Mouse (Mus musculus): ENCODE results near the gene Ttc30a1. TPM values are rescaled to one million over a fixed set of nuclear protein-coding genes. Genes with fewer than 3 reads are reported as not detected.

The Ttc30a1 gene
- total RNA-seq (2021): 1 to 10 TPM; 3.4 to 4.0 TPM
- long read RNA-seq, transcript Ttc30a1-201 (1 exons, 3,721 nt): major isoform, 5 of 5 reads
- long read RNA-seq, partial matches to known transcripts: 0 of 5 reads
- long read RNA-seq, other reads (novel, unspliced or antisense): 0 of 5 reads

DNA sequence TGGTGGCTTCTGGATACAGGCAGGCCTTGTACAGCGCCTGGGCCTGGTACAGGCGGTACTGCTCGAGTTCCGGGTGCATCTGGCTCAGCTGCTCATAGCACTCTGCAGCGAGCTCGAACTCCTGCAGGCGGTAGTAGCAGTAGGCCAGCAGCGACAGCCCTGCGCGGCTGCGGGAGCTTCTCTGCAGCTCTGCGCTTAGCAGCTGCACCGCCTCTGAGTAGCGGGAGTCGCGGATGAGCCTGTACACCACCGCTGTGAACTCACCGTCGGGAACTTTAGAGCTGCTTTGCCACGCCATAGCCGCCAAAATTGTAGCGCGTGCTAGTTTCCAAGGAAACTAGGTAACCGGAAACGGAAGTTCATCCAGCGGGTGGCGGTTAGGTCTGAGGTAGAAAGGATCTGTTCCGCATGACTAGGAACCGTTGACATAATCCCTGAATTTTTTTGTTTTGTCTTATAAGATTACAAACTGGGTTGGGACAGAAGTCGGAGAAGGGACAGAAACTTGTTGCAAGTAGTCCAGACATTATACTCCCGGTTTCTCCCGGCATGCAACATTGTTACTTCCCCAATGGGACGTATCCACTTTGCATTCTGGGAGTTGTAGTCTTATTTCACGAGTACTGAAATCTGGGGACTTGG is at the start of gene Ttc30a1:
Gene Ttc30a1, minus strand, starts transcription at position 528 of the 642 bp plus-strand sequence.
- peak; percentile 77 to 78 for DNase-seq (ENCODE audit: low spot score in 2 of 2)

DNA sequence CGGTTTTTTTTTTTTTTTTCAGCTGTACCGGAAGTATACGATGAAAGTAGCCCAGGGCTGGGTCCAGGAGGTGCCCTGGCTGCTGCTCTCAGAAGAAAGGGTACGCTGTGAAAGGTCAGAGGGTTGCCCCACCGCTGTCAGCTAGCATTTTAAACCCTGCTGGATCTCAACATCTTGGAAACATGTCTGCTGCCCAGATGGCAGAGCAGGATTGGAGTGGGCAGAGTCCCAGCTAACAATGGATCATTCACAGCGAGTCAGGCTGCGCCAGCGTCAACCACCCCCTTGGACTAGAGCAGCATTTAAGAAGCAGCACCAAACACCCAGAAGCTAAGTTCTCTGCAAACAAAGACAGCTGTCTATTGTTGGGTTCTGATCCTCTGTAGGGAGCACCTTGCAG is 48.3 kb upstream of the Ttc30a1 start:
- peak; percentile 73 to 75 for DNase-seq (ENCODE audit: low spot score in 2 of 2)

DNA sequence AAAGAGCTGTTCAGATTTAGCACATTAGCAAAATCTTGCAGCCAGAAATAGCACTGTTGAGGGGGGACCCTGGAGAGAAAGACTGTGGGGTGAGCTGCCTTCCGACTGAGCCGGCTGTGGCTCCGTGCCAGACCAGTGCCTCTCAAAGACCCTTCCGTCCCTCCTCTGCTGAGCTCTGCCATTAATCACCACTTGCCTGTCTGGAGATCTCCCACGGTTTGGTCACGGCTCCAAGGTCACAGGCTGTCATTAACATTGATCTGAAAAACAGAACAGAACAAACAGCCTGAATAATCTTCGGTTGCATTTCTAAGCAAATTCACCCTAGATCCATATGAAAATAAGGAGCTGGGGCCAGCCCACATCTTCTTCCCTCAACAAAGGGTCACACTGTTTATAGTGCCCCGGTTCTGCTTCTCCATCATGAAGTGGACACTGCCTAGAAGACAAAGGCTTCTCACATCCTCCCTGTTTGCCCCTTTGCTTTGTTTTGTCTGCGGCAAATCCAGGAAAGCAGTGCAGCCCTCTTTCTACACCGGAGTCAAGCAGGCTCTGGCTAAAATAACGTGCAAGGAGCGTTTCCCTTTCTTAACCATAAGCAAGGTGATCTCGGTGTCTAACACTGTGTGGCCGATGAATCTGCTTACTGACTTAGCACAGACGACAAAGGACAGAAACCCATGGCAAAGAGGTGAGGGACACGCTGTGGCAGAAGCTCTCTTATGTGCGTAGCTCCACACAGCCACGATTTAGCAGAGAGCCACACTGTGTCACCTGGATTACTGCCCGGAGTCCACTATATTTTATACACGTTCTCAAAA is 47.5 kb upstream of the Ttc30a1 start:
- DNase-seq (ENCODE audit: low spot score in 2 of 2): peak; percentile 48 to 63

DNA sequence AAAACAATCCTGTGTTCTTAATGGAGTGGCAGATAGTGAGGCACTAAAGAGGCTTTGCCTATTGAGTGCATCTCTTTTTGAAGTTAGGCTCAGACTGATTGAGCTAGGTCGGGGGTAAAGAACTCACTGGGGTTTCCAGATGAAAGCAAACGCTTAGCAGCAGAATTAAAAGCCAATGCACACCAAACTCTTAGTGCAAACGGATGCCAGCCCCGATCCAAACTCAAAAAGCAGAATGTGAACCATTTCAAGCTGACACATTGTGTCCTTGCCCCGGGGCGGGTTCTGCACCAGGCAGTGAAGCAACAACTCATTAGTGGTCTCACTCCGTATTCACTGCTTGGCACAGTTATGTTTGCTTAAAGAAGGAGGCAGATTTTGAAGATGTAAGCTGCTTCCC is 35.1 kb upstream of the Ttc30a1 start:
- peak in 1 of 2 experiments; percentile 23 for DNase-seq (ENCODE audit: low spot score in 2 of 2)

DNA sequence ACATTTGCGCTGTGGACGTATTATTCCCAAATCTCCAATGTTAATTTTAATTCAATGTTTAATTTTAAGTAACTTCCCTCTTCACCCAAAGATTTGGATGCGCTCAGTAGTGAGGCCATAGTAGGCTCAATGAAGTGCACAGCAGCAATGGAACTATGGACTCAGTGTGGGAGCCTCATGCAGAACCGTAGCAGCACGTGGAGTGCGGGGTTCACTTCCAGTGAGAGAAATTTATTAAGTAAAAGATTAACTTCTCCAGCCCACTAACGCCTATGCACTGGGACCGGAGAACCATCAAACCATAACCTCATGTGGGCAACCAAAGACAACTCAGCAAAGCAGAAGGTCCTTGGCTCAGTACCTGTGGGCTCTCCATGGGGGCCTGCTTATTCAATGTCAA is 34.4 kb upstream of the Ttc30a1 start:
- DNase-seq (ENCODE audit: low spot score in 2 of 2): no peak

DNA sequence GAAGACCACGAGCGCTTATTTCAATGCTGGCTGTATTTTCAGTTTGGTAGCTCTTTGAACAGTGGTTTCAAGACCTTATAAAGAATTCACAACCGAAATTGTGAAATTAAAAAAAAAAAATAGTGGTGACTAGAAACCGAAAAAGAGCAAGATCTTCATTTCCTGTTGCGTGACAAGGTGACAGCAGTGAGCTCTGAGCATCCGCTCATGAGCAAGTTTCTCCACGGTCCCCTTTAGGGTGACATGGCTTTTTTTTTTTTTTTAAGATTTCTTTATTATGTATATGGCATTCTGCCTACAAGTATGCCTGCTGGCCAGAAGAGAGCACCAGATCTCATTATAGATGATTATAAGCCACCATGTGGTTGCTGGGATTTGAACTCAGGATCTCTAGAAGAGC is 33.7 kb upstream of the Ttc30a1 start:
- no peak for DNase-seq (ENCODE audit: low spot score in 2 of 2)

DNA sequence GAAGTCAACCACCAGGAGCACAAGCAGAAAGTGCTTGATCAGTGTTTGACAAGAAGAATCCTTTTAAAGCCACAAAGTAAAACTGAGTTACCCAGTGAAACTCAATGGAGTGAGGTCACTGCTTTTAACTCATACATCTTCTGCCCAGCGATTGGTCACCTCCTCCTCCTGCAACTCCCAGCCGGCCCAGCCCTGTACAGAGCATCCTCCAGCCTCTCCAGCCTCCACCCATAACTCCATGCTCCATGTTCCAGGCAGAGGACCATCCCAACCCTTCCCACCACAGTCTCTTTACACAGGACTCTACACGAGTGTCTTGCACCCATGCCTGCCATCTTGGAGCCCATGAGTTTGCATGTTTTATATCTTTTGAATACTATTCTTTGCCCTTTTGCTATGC is 32.9 kb upstream of the Ttc30a1 start:
- no peak for DNase-seq (ENCODE audit: low spot score in 2 of 2)

DNA sequence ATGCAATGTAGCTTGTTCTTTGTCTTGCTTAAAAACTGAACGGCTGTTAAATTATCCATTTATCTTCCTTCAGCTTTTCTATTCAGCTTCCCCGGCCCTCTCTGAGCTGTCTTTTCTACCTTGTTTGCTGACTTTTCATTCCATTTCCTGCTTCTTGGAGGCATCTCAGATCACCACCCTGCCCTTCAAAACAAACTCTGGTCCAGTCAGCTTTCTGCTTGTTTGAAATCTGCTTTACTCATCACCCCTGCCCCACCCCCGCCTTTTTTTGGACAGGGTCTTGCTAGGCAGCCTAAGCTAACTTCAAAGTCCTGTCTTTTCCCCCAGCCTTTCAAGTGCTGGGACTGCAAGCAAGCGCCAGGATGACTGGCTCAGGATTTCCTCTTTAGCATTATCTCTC is 24.4 kb upstream of the Ttc30a1 start:
- DNase-seq (ENCODE audit: low spot score in 2 of 2): no peak

DNA sequence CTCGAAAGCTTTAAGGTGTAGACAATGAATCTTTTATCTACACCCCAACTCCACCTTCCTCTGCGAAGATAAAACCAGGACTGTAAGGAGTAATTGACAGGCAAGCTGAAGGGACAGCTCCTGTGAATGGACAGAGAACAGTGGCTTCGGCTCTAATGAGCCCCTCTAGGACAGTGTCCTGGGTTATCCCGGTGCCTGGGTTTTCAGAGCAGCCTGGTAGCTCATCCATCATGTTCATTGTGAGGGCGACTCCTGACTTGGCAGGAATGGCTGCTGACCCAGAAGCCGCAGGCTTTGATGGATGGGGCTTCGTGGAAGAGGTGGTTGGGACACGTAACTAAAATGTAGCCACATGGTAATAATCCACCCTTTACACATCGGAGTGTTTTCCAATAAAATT is 21.1 kb upstream of the Ttc30a1 start:
- no peak for DNase-seq (ENCODE audit: low spot score in 2 of 2)

DNA sequence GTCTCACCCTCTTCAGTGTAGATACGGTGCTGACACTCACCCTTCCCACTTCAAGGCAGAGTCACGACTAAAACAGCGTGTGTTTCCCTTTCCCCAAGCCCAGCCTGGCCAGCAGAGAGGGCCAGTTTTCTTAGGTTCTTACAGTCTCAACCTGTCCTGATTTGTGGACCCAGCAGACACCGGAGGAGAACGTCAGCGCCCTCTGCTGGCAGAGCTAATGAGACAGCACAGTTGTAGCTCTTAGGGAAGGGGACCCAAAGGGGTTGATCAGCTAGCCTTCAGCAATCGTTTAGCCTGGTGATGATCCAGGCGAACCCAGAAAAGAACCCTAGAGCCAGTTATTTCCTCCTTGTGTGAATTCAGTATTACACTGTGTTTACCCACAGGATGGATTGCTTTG is 19.6 kb upstream of the Ttc30a1 start:
- DNase-seq (ENCODE audit: low spot score in 2 of 2): peak; percentile 70 to 73

DNA sequence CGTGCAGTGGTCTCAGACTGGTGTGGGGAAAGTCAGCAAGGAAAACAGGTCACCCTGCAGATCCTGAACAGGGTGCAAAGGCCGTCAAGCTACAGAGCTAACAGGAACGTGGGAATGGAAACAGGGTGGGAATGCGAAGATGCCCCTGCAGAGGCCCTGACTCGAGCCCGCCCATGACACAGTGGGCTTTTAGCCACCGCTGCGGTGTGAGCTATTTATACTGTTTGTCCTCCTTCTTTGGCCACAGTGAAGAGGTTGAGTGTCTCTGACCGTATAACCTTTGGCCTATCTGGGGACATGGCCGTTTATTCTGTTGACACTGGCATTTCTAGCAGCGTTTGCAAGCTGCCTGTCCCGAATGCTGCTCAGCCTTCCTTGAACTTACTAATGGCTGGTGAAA is 17.9 kb upstream of the Ttc30a1 start:
- no peak for DNase-seq (ENCODE audit: low spot score in 2 of 2)

DNA sequence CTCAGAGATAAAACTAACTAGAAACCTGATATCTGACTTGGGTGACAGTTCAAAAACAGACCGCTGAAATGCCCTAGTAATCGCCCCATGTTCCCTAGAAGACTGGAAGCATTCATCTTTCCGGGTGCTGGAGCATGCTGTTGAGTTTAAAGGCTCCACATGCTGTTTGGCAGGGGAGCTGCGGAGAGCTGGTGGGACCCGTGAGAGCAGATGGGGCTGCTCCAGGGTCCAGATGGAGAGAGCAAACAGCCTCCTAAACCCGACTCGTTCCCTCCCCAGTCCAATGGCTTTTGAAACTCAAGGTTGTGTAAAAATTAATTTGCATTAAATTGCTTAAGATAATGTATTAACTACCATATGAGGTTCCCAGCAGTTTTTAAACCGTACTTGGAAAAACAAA is 16.9 kb upstream of the Ttc30a1 start:
- DNase-seq (ENCODE audit: low spot score in 2 of 2): peak; percentile 49 to 55

DNA sequence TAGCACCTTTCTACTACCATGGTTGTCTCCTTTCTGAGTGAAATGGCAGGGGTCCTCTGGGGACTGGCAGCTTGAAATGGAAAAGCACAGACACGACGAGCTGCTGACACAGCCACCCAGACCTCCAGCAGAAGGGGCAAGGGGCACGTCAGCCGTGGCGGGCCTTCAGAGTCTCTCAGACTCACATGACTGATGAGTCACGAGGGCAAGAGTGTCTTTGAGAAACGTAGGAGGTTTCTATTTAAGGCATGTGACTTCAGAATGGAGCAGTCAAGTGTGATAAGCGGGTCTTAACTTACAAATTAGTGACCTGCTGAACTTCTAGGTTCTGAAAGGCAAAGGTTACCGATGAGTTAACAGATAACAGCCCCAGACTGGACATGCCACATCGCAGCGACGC is 16.0 kb upstream of the Ttc30a1 start:
- no peak for DNase-seq (ENCODE audit: low spot score in 2 of 2)

DNA sequence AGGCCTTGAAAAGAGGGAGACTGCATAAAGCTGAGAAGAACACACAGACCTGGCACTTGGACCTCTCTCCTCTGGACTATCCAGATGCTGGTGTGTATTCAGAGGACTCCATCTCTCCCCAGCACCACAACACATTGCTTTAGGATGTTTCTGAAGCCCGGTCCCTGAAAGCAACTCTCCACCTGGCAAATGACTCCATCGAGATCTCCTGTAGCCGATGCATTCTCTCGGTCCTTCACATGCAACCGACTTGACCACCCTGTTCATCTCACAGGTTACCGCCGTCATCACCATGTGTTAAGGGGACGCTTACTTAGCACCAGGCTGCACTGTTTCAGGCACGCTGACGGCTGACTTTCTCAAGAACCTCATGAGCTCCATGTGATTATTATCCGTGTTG is 13.1 kb upstream of the Ttc30a1 start:
- DNase-seq (ENCODE audit: low spot score in 2 of 2): no peak

DNA sequence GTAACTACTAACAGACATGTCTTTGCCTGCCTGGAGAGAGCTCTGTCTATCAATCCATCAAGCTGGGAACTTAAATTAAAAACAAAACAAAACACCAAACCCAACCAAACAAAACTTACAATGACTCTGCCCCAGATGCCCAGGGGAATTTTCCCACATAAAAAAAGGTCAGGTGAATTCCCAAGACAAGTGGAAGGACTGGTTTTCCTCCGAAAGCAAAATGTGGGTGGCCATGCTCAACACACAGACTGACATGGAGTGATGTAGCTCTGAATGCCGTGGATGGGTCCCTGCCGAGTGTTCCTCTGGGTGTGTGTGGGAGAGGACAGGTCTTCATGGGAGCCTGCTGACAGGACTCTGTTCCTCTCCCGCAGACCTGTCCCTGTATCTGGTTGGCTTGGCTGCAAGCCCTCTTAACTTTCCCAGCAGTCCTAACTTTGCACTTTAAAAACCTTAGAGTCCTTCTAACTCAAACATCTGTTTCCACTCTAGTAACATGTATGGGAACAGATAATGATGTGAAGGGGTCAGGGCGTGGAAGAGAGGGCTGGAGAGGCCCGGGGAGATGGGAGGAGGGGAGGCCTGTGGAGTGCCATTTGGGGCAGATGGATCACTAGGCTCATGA is 9.9 kb upstream of the Ttc30a1 start:
- DNase-seq (ENCODE audit: low spot score in 2 of 2): no peak

DNA sequence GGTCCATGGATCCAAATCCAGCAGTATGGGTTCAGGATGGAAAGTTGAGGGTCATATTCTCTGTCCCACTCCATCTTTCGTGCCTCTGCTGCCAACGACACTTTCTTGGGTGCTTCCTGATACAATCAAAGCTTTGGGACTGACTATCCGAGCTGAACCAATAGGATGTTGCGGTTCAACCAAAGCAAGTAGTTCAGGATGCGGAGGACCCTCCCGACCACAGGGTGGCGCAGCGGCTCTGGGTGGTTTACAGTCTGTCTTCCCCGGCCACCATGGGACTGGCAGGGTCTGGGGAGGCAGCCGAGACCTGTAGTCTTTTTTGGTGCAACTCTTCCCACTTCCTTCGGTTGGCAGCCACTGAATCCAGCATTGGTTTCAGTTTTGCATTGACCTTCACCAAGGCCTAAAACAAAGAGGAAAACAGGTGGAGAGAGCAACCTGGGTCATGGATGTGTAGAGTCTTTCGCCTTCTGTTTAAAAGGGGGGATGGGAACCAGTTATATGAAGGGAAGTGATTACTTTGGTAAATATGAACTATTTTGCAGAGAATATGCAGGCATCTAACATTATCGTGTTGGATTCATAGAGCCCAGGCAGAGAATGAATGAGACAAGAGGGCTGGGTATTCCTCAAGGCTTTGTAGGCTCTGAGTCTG is 9.2 kb upstream of the Ttc30a1 start:
- DNase-seq (ENCODE audit: low spot score in 2 of 2): peak; percentile 78 to 83

DNA sequence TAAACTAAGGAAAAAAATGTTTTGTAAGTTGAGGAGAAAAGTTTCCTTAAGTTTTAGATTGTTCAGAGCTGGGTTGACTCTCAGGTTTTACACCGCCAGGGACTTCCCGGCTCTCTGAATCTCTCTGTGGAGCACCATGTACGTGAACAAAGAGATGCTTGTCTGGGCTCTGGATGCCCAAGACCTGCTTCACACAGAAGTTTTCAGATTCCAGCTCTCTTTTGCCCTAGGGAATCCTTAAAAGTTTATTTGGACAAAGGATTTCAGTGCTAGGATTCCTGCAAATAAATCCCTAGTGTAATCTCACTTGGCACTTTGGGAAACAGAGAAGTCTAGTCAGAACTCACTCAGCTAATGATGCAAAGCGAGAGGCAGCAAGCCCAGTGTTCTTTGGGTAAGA is 7.9 kb upstream of the Ttc30a1 start:
- no peak for DNase-seq (ENCODE audit: low spot score in 2 of 2)

DNA sequence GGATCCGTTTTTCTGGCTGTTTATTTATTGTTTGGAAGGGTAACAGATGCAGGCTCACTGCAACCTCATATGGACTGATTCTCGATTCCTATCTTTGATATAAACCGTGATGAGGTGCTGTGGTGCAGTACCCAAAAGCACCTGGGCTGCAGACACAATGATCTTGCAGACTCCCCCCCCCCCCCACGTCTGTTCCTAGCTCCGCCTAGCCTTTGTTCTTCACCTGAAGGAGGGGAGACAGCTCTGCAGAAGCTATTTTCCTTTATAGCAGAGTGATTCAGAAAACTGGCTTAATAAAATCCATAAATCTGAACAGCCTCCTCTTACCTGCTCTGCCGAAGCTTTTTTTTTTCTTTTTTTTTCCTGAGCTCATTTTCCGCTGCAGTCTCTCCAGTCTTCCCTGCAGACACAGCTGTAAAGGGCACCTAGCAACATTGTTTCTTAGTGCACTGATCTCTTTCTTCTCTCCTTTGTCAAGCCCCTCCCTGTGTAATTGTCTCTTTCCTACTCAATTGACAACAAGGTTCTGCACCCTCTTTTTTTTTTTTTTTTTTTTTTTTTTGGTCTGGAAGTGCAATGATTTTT is 7.1 kb upstream of the Ttc30a1 start:
- no peak for DNase-seq (ENCODE audit: low spot score in 2 of 2)

DNA sequence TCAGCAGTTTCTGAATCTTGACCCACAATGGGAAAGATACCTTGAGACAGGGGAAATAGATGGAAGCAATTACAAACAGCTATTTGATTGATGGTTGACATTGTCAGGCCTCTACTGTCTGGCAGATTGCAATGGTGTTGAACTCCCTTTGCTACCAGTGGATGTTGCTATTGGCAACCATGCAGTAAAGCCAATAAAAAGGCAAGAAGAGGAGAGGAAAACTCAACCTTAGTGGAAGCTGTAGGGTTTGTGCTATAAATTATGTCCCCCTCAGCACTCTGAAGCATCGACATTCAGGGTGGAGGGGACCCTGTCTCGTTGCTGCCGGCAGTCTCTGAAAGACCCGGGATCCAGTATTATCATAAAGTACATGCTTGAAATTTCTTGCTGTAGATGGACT is 6.6 kb upstream of the Ttc30a1 start:
- no peak for DNase-seq (ENCODE audit: low spot score in 2 of 2)

DNA sequence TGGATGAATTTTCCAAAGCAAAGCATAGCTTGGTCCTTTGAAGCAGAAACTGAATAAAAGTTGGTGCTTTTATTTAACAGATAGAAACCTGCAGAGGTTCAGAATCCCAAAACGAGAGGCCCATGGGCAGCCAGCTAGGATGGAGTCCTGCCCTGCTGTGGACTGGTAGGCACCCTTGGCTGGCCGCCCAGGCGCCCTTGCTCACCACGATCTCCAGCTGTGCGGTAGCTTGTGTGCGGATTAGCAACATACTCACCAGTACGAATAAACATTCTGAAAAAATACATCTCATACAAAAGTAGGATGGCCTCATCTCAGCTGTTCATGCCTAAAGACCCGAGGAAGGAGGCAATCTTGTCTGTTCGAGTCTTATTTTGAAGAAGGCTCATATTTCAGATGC is 6.0 kb upstream of the Ttc30a1 start:
- DNase-seq (ENCODE audit: low spot score in 2 of 2): no peak

DNA sequence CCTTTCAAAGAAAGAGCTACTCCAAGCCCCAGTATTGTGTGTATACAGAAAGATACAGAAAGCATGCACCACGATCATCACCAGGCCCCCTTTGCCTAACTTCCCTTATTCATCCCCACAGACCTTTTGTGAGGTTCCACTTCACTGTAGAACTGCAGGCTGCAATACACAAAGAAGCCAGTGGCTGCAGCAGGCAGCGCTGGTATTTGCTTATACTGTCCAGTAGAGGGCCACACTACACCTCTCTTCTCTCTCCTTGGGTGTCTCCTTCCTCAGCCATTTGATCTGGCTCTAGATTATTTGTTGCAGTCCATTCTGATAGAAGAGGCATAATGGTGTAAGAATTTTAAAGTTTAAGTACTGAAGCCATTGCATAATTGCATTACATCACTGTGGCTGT is 3.4 kb upstream of the Ttc30a1 start:
- DNase-seq (ENCODE audit: low spot score in 2 of 2): peak; percentile 70 to 75
